Mouse (Mus musculus): Measurements from ENCODE around the gene Gm10188. TPM values are rescaled to one million over a fixed set of nuclear protein-coding genes. Genes with fewer than 3 reads are reported as not detected.
A peak's percentile ranks its signal among the peaks of the same experiment; 100 is the strongest.

Gene Gm10188
- not detected in 3 replicates for total RNA-seq (2017)

GRCm38 (mm10) chr1:132229667-132230066 is at the start of gene Gm10188:
Gene Gm10188 (minus strand): TSS chr1:132229767.
- no peak for ATAC-seq (replicated peaks; ENCODE audit: insufficient number of reproducible peaks, low FRiP score, low TSS enrichment, poor library complexity, severe bottlenecking)

DNA sequence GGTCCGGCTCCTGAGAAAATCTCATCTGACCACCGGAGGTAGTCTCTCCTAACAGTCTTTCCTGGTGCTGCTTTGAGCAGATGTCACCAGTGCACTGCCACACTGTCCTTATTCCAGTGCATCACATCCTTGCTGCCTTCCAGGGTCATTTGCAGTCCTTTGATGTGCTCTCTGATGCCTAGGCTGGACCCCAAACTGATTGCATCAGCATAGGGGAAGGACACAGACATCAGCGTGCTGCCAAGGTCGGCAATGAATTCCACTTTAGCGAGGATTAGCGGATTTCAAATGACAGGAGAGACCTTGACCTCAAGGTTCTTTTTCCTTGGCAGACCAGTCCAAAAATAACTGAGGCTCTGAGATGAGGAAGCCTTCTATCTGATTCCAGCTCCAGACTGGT is 47.6 kb upstream of the Gm10188 start:
- ATAC-seq (replicated peaks; ENCODE audit: insufficient number of reproducible peaks, low FRiP score, low TSS enrichment, poor library complexity, severe bottlenecking): no peak

DNA sequence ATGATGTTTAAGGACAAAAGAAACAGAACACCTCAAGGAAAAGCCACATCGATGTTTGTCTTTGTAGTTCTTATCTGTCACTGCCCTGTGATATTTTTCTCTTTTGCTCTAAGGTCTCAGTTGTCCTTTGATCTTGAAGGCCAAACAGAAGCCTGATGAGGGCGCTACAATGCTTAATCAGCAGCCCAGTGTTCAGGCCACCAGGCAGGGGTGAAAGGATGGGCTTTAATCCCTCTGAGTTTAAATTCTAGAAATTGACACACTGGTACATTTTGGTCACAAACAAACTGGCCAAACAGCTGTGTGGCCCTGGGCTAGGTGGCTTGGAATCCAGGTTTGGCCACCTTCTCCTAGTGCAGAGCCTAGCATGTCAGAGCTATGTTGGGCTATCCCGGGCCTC is 47.1 kb upstream of the Gm10188 start:
- ATAC-seq (replicated peaks; ENCODE audit: insufficient number of reproducible peaks, low FRiP score, low TSS enrichment, poor library complexity, severe bottlenecking): no peak

GRCm38 (mm10) chr1:132271237-132271636 is 41.7 kb upstream of the Gm10188 start:
- ATAC-seq (replicated peaks; ENCODE audit: insufficient number of reproducible peaks, low FRiP score, low TSS enrichment, poor library complexity, severe bottlenecking): no peak

DNA sequence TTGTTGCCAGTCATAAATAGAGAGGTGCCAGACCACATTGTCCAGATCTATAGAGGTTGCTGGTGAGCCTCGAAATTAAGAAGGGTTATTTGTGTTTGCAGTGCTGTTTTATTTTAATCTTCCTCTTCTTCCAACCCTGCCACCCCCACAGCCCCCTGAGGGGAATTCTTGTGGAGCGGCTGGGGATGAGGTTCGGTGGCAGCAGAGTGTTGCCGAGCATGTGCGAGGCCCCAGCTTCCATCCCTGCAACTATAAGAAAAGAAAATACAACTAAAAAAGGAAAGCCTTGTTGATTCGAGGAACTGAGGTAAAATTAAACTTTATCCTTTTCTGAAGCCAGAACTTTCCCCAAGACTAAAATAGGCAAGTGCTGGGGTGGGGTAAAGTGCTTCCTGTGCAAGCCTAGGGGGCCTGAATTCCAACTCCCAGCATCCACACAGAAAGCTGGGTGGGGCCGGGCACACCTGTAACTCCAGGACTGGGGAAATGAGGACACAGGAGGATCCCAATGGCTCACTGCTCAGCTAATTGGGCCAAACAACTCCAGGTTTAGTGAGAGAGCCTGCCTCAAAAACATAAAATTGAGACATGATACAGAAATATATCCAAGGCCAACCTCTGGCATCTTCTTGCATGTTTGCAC is 39.0 kb upstream of the Gm10188 start:
- no peak for ATAC-seq (replicated peaks; ENCODE audit: insufficient number of reproducible peaks, low FRiP score, low TSS enrichment, poor library complexity, severe bottlenecking)

GRCm38 (mm10) chr1:132267959-132268358 is 38.4 kb upstream of the Gm10188 start:
- no peak for ATAC-seq (replicated peaks; ENCODE audit: insufficient number of reproducible peaks, low FRiP score, low TSS enrichment, poor library complexity, severe bottlenecking)

GRCm38 (mm10) chr1:132266791-132267557 is 37.4 kb upstream of the Gm10188 start:
- ATAC-seq (replicated peaks; ENCODE audit: insufficient number of reproducible peaks, low FRiP score, low TSS enrichment, poor library complexity, severe bottlenecking): no peak

DNA sequence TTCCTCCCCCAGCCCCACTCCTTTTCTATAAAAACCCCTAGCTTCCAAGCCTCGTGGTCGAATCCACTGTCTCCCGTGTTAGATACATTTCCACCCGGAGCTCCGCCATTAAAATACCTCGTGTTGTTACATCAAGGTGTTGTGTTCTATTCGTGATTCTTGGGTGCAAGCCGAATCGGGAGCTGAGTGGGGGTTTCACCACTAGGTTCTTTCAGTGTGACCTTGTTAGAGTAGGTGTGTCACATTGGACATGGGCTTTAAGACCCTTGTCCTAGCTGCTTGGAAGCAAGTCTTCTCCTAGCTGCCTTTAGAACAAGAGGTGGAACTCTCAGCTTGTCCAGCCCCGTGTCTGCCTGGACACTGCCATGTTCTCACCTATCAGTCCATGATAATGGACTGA is 36.4 kb upstream of the Gm10188 start:
- no peak for ATAC-seq (replicated peaks; ENCODE audit: insufficient number of reproducible peaks, low FRiP score, low TSS enrichment, poor library complexity, severe bottlenecking)

GRCm38 (mm10) chr1:132265211-132265859 is 35.8 kb upstream of the Gm10188 start:
- ATAC-seq (replicated peaks; ENCODE audit: insufficient number of reproducible peaks, low FRiP score, low TSS enrichment, poor library complexity, severe bottlenecking): no peak

- no peak for ATAC-seq (replicated peaks; ENCODE audit: insufficient number of reproducible peaks, low FRiP score, low TSS enrichment, poor library complexity, severe bottlenecking)
Measured at GRCm38 (mm10) chr1:132264577-132264976, 35.0 kb upstream of the Gm10188 start.

- ATAC-seq (replicated peaks; ENCODE audit: insufficient number of reproducible peaks, low FRiP score, low TSS enrichment, poor library complexity, severe bottlenecking): no peak
Measured at GRCm38 (mm10) chr1:132263618-132264017, 34.1 kb upstream of the Gm10188 start.

DNA sequence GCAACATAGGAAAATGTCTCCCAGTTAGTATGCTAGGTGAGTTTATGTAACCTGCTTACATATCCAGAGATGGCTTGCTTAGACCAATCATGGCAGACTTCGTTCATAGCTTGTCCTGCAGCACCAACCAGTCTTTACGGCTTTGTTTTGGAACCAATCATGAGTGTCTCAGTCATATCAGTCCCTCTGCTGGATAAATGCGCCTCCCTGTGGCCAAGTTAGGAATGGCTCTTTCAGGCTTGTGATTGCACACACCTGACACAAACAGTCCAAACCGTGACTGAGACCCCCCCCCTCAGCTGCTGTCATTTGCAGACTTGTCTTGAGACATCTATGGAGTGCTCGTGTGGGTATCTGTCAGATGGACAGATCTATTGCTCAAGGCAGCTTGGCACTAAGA is 31.5 kb upstream of the Gm10188 start:
- no peak for ATAC-seq (replicated peaks; ENCODE audit: insufficient number of reproducible peaks, low FRiP score, low TSS enrichment, poor library complexity, severe bottlenecking)

DNA sequence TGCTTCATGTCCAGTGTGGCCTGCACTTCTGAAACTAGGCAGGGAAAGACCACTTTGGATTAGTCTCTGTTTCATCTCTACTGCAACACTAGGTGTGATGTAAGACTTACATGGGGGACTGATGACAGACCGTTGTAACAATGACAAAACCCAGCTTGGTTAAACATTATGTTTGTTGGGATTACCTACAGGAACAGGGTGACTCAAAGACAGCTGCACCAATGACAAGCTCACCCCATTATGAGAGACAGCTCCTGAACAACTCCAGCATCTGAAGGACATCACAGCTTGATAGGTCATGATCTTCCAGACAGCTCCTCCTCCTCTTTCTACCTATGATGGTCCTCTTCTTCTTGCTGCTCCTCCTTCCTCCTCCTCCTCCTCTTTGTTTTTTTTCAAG is 30.8 kb upstream of the Gm10188 start:
- no peak for ATAC-seq (replicated peaks; ENCODE audit: insufficient number of reproducible peaks, low FRiP score, low TSS enrichment, poor library complexity, severe bottlenecking)

GRCm38 (mm10) chr1:132254467-132254866 is 24.9 kb upstream of the Gm10188 start:
- ATAC-seq (replicated peaks; ENCODE audit: insufficient number of reproducible peaks, low FRiP score, low TSS enrichment, poor library complexity, severe bottlenecking): no peak

GRCm38 (mm10) chr1:132246641-132247040 is 17.1 kb upstream of the Gm10188 start:
- ATAC-seq (replicated peaks; ENCODE audit: insufficient number of reproducible peaks, low FRiP score, low TSS enrichment, poor library complexity, severe bottlenecking): no peak

- ATAC-seq (replicated peaks; ENCODE audit: insufficient number of reproducible peaks, low FRiP score, low TSS enrichment, poor library complexity, severe bottlenecking): no peak
Measured at GRCm38 (mm10) chr1:132246137-132246536, 16.6 kb upstream of the Gm10188 start.

DNA sequence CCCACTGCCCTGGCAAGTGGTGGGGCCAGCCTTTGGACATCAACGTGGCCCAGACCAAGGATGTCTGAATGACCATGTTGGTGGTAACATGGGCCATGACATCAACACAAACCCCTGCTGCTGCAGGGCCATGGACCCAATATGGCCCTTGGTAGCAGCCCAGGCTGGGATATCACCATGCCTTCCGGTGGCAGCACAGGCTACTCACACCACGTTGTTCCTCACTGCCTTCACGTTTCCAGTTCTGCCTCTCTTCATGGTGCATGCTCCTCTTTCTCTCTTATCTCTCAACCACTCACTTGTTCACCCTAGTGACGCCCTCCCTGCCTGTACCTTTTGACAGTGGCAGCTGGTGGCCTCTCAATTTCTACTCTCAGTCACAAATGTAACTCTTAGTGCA is 15.4 kb upstream of the Gm10188 start:
- ATAC-seq (replicated peaks; ENCODE audit: insufficient number of reproducible peaks, low FRiP score, low TSS enrichment, poor library complexity, severe bottlenecking): no peak

DNA sequence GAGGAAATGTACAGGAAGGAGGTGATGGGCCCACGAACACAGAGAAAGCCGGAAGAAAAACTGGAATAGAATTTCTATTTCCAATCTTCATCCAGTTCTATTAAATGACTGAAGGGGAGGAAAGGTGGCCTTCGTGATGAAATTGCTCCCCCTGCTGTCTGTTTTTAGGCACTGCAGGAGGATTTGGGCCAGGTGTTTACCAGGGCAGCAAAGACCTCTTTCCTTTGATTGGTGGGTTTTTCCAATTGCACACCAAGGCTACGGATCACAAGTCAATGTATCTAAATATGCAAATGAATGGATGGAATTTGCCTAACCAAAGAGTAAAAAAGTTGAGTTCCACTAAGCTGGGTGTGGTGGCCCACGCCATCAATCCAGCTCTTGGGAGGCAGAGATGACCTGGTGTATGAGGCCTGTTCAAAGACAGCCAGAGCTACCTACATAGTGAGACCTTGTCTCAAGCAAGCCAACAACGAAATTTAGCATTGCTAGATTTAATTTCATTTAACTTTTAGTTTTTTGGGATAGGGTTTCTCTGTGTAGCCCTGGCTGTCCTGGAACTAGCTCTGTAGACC is 8.1 kb upstream of the Gm10188 start:
- ATAC-seq (replicated peaks; ENCODE audit: insufficient number of reproducible peaks, low FRiP score, low TSS enrichment, poor library complexity, severe bottlenecking): 0 out of 2 replicates have a peak, but pooled peaks have one; percentile 61

DNA sequence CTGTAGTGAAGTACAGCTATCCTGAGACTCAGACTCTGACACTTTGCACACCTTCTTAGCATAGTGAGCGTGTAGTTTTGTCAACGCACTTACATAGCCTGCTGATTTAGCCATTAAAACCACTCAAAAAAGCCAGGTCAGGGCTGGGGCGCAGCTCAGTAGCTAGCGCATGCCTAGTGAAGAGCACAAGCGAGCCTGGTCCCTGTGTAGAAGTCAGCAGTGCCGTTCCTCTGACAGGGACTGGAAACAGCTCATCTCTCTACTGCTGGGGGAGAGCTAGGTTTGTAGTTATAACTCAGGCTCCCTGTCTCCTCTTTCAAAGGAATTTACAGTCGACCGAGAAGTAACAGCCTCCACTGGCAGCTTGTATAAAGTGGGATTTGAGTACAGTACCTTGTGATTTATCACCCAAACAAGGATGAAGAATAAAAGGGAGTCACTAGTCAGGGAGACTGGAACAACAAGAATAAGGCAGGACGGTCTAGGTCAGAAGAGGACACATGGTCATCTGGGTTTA is 5.2 kb upstream of the Gm10188 start:
- ATAC-seq (replicated peaks; ENCODE audit: insufficient number of reproducible peaks, low FRiP score, low TSS enrichment, poor library complexity, severe bottlenecking): no peak
